Mouse (Mus musculus): ENCODE measurements around the gene Rabep1.
A peak's percentile ranks its signal among the peaks of the same experiment; 100 is the strongest.

Rabep1 gene

DNA sequence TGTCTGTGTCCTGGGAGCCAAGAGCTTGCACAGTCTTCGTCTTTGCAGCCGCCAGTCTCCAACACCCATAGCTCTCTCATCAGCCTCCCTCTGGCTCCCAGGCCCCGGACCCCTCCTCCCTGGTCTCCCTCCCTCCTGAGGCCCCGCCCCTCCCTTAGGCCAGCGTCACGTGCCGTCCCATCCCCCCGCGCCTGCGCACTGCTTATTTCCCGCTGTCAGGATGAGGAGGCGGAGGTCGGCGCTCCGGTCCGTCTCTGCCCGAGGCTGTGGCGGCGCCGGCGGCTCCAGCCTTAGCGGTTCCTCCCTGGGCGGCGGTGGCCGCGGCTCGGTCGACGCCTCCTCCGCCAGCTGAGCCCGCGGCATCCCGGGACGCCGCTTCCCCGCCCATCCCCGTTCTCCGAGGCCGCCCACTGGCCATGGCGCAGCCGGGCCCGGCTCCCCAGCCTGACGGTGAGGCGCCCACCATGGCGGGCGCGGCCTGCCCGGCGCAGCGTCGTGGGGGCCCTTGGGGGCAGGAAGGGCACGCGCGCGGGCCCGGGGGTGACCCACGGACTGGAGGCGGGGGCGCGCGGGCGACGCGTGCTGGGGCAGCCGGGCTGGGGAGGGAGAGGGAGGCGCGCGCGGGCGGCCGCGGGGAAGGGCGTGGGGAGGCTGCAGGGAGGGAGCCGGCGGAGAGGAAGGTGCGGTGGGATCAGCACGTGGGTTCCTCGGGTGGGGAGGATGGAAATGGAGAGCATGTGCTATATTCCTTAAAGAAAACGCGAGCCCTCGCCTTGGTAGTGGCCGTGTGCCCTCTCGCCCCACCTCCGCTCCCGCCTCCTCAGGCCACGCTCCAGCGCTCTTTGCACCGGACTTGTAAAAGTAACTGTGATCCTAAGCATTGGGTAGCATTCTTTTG, at the start of gene Rabep1:
Rabep1 (plus strand) TSS at position 220 of the 898 bp plus-strand sequence.
- DNase-seq (ENCODE audit: low read depth, low spot score), result peak; percentile 98

DNA sequence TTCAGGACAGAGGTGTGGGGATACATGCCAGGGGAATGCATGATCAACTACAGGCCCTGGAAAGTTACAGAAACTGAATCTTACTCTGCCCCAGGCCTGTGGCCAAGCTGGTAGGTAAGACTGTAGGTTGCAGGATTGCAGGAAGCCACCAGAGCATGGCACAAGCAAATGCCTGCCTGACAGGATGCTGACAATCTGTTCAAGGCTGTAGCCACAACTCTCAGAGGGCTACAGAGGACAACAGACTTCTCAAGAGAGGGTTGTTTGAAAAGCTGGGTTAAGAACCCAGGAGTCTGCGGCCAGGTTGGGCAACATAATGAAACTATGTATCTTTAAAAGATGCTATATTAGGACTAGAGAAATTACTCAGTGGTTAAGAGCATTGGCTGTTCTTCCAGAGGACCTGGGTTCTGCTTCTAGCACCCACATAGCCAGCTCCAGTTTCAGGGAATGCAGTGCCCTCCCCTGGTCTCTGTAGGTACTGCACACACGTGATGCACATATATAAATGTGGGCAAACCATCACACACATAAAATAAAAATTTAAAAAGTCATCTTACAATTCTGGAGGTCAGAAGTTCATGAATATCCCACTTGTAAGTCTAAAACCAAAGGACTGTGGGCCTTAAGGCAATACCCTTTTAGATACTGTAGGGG, 42.2 kb upstream of the Rabep1 start:
- peak; percentile 42 for DNase-seq (ENCODE audit: low read depth, low spot score)

DNA sequence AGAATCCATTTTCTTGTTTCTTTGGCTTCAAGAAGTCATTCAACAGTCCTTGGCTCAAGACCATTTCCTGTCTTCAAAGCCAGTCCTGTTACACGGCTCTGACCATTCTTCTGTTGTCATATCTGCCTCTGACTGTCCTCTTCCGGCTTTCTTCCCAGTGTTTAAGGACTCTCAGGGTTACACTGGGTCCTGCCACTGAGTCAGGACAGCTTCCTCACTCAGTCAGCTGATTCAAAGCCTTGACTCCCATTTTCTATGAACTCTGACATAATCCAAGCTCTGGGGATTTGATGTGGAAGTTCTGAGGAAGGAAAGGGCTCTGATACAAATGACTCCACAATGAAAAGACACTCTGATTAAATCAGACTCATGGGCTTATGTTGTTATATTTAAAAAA, 41.7 kb upstream of the Rabep1 start:
- DNase-seq (ENCODE audit: low read depth, low spot score), result no peak

DNA sequence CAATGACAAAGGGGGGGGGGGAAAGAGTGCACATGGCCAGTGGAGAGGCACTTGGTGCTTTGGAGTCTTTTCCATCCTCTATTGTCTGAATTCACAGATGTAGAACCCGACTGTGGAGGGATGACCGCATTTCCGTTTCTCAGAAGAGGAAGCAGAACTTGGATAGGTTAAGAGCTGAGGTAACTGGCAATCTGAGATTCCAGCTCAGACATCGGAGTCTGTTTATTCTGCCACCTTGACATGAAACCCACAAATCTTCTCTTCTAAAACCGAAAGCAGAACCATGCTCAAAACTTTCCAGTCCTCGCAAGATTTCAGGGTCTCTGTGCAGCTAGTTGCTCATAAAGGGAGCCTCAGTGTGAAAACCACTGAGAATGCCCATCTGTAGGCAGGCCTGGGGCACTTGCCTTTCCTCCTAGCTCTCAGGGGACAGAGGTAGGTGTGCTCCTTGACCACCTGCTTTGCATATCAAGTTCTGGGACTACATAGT, 40.8 kb upstream of the Rabep1 start:
- DNase-seq (ENCODE audit: low read depth, low spot score), result no peak

DNA sequence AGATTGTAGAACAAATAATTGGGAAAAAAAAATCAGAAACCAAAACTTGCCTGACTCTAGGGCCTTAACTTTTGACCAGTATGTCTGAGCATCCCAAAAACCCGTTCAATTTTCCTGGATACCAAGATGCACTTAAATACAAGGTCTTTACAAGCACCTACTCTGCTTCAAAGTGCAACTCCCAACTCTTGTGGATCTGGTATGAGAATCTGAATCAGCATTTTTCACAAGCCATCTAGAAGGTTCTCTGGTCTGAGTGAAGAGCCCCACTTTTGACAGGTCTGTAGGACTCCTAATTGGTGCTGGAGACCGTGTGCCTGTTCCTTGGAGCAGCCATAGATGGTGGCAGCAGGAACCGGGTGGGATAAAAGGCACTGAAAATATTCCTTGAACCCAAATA, 40.2 kb upstream of the Rabep1 start:
- no peak for DNase-seq (ENCODE audit: low read depth, low spot score)

DNA sequence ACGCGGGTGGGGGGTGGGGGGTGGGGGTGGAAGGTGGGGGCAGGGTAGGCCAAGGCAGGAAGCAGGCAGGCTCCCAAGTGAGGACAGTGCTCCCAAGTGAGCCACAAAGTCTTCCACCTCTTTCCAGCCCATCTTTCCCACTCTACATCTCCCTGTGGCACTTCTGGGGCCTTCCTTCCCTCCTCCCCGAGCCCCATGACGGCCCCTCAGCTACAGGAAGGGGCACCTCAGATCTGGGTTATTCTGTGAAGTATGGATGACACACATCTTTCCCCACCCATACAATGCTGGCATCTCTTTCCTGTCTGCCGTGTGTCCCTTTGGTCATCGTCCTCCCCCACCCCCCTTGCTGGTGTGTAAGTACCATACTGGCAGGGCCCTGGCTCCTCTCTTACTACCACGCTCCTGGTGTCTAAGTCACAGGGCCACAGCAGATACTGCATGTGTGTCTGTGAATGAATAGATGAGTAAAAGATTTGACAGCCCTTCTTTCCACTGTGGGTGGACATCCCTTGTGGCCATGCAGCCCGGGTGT, 38.9 kb upstream of the Rabep1 start:
- no peak for DNase-seq (ENCODE audit: low read depth, low spot score)

DNA sequence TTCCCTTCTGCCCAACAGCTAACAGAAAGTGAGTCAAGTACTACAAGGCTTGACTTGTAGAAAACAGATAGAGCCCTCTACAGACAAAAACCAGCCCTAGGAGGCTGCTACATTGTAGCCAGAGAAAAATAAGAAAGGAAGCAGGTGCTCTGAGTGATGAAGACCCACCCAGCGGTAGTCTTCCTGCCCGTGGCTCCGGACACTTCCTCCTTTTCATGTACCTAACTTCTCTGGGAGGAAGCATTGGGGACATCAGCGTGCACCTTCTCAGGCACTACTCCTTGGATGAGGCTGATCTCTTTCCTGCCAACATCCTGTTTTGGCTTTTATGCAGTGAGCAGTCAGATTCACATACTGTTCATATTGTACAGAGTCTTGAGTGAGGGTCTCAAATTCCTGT, 37.9 kb upstream of the Rabep1 start:
- no peak for DNase-seq (ENCODE audit: low read depth, low spot score)

DNA sequence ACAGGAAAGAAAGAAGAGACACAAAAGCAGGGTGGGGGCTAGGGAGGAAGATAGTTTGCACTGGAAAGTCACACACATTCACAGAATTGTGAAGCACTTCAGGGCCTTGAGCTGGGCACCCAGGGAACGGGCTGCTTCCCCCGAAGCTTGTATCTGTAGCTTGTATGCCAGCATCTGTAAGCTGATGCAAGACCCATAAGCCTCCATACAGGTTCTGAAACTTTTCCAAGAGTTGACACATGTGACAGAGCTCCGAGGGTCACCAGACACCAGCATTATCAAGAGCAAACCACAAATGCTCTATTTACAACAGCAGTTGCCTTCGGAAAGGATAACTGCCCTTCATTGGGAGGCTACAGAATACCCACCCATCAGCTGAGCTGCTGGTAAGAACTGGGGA, 36.9 kb upstream of the Rabep1 start:
- DNase-seq (ENCODE audit: low read depth, low spot score), result no peak

DNA sequence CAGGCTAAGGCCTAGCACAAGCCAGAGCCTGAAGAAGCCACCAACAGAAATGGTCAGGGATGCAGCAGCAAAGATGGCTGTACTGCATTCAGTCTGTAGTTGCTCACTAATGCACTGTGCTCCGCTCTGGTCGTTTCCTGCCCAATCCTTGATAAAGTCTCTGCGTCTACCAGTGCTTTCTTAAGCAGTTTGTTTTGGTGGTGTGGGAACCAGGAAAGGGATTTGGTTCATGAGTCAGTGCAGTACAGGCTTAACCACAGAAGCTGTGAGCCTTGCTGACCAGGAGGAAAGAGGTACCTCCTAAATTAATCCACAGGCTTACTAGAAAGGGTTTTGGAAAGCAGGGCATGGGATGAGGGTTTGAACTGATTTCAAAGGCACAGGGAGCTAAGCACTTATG, 36.5 kb upstream of the Rabep1 start:
- no peak for DNase-seq (ENCODE audit: low read depth, low spot score)

DNA sequence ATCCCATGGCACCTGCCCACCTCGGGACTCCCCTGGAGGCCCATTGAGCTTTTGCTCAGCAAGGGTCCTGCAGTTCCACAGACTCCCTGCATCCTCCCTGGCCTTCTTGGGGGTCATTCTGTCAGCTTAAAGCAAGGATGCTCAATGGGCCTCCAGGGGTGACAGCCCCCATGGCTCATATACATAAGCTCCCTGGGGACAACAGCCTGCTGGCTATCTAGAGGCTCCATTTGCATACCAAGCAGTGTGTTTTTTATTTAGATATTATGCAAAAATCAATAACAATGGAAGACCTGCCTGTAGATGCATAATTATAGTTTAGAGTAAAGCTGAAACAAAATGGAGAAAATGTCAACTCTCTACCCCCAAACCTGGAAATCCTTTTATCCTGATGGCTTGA, 35.6 kb upstream of the Rabep1 start:
- no peak for DNase-seq (ENCODE audit: low read depth, low spot score)

DNA sequence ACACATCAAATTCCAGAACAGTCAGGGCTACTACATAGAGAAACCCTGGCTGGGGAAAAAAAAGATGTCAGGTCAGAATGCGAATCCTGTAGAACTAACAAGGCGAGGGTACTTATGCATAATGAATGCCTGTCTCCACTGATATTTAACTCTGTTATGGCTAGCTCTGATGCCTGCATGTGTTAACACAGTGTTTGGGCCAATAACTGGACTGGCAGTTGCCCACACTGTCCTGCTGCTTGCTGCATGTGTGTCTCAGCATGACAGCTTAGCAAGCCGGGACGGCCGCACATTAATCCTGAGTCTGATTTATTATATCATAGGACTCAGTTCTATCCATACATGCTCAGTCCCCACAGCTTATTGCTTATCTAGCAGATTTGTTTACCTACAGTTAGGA, 33.5 kb upstream of the Rabep1 start:
- DNase-seq (ENCODE audit: low read depth, low spot score), result no peak

DNA sequence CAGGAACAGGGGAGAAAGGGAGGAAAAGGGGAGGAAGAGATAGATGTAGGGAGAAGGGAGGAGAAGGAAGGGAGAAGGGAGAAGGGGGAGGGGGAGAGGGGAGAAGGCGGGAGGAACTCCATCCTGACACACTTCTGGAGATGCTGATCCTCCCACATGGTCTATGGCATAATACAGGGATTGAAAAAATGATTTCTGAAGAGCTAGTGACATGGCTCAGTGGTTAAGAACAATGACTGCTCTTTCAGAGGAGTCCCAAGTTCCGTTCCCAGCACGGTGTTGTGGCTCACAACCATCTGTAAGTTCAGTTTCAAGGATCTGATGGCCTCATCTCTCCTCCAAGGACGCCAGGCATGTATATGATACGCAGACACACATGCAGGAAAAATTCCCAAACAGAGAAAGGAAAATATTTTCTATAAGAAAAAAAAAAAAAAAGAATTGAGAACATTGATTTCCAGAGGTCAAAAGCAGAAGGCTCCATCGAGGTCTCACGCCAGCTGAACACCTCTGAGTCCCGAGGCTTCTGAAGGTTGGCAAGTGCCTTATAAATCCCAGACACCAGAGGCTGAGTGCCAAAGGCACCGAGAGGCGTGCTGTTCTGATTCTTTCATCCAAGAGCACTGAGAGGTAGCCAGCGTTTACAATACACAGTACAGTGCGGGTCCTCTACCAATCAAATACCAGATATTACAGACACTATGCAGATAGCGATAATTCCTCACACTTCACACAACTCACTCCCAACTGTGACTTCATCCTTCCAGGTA, 32.9 kb upstream of the Rabep1 start:
- DNase-seq (ENCODE audit: low read depth, low spot score), result no peak

DNA sequence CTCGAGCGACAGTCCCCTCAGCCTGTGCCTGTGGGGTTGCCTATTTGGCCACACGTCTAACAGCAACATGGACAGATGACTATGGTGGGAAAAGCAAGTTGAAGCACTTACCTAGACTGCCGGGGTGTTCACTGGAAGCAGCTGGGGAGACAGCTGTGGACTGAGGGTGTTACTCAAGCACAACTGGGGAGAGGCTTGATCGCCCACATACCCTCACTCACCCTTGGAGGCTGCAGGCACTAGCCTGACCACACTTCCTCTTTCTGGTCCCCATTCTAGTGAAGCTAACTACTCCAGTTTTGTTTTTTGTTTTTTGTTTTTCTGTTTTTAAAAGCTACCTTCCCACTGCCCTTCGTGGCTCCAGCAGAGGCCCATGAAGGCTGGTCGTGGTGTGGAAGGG, 32.2 kb upstream of the Rabep1 start, which contains the start of gene Scimp:
Scimp (minus strand) TSS at position 222 of the 400 bp plus-strand sequence.
- DNase-seq (ENCODE audit: low read depth, low spot score), result no peak

DNA sequence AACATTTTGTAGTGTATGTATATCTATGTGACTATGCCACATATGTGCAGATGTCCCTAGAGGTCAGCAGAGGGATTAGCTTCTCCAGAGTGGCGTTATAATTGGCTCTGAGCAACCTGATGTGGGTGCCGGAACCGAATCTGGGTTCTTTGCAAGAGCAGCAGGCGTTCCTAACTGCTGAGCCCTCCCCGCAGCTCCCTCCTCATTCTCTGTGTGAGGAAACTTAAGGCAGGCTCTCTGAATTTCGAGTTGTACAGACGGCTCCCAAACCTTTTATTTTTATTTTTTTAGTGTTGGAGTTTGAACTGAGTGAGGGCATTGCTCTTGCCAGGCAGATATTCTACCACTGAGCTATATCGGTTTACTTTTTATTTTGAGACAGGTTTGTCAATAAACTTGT, 29.5 kb upstream of the Rabep1 start:
- DNase-seq (ENCODE audit: low read depth, low spot score), result peak; percentile 13

DNA sequence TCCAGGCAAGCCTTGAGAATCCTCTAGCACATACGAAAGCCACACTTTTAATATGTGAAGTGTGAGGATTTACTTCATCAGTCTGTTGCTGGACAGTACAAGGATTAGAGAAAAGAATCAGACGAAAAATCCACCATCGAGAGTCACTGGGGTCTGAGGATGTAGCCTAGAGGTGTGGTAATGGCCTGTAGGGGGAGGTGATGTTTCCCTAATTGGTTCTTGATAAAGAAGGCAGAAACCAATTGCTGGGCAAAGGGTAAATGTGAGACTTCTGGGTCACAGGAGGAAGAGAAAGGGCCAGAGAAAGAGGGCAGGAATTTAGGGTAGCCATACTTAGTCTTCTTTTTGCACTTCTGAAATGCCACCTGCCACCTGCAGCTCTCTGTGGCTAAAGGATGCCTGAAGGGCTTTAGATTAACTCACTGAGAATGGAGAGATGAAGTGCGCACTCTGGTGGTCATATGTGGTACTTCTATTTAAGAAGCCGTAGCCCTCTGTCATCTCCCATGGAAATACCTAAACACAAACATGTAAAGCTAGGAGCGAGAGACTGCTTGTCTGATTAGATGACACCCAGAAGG, 29.0 kb upstream of the Rabep1 start:
- peak; percentile 85 for DNase-seq (ENCODE audit: low read depth, low spot score)

DNA sequence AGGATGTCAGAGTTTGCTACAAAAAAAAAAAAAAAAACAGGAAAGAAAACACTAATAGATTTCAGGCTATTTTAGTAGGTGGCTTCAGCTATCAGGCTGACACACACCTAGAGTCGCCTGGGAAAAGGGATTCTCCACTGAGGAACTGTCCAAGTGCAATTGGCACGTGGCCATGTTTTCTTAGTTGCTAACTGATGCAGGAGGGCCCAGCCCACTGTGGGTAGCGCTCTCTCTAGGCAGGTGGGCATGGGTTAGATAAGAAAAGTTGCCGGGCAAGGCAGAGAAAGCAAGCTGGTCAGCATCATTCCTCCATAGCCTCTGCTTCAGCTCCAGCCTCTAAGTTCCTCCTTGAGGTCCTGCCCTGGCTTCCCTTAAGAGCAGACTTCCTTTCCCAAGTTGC, 27.8 kb upstream of the Rabep1 start:
- no peak for DNase-seq (ENCODE audit: low read depth, low spot score)

DNA sequence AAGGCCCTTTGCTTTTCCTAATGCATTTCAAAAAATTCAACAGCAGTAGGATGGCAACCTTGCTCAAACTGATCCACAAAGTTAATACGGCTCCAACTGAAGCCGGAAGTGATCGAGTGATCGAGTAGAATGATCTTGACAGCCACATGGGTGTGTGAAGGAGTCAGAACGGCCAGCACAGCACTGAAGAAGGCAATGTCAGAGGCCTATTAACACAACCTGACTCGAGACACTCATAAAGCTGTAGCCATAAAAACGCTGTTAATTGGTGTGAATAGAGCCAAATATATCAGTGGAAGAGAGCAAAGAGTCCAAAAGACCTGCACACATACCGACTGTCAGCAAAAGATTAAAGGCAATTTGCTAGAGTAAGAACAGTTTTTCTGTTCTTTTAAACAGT, 24.5 kb upstream of the Rabep1 start:
- no peak for DNase-seq (ENCODE audit: low read depth, low spot score)

DNA sequence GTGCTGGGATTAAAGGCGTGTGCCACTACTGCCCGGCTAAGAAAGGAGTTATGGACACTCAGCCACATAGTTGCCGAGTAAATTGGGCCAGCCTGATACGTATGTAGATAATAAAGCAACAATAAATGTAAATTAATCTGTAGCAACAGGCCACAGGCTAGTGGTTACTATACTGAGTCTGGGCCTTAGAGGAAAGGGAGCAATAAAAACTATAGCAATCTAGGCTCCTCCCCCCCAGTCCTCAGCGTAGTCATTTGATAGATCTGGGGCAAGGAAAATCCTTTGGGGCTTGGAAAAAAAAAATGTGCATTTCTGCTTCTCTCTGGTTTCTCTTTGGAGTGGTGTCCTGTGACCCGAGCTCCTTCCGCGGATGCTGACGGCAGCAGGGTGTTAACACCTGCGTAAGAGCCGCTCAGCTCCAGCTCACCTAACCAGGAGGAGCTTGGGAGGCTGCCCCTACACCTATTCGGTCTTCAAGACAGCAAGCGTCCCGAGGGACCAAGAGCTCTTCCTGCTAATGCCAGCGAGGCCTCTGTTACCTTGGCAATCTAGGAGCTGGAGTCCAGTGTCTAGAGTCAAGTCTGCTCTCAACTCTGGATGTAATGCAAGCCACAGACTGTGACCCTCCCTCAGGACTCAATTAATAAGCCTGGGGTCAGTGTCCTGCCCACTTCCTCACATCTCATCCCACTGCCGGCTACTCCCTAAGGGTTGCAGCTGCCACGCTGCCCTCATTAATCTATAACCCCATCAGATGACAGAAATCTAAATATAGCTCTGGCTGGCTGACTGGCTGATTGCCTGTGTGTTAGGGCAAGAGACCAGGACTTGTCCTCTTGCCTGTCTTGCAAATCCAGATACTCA, 22.6 kb upstream of the Rabep1 start:
- no peak for DNase-seq (ENCODE audit: low read depth, low spot score)

DNA sequence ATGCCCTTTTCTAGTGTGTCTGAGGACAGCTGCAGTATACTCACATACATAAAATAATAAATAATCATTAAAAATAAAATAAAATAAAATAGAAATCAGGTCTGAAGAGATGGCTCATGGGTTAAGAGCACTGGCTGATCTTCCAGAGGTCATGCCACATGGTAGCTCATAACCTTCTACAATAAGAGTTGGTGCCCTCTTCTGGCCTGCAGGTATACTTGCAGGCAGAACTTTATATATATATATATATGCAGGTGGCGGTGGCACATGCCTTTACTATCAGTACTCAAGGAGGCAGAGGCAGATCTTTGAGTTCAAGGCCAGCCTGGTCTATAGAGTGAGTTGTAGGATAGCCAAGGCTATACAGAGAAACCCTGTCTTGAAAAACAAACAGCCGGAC, 18.4 kb upstream of the Rabep1 start:
- peak; percentile 41 for DNase-seq (ENCODE audit: low read depth, low spot score)

DNA sequence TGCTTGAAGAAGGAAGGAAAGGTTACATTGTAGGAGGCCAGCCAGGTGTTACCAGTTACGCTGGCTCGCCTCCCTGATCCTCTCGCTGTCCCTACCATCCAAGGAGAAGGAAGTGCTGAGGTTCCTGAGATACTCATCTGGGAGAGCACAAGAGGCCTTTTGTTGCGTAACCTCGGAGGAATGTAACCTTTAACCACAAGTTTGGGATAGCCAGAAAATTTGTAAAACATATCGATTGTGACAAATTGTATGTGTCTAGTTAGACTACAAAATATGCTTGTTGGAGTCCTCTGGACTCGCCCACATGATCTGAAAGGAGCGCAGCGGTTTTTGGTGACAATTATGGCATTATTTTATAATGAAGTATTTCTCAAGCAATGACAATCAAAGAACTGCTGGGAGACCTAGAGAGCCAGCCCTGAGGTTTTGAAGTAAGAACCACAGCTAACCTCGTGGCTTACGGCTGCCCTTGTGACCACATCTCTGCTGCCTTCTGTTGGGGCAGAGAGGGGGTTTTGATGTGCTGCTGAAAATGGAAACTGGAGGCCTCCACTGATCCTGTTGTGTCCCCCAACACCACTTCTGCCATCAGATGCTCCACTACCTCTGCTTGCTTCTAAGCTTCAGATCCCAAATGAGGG, 15.5 kb upstream of the Rabep1 start:
- DNase-seq (ENCODE audit: low read depth, low spot score), result no peak

All from ZHBTc4 (cell line).